ENCODE assay signal across 14 mouse cellular contexts in genomic region chr7:132347273-132348045, GRCm38 (mm10). TPM values are rescaled to one million over a fixed set of nuclear protein-coding genes. Genes with fewer than 3 reads are reported as not detected.
DNase-seq lines count a peak whose midpoint lies in the region; ATAC-seq and TF ChIP-seq lines count a peak whose summit lies in the region.
"Had no signal": no experiment of that assay in that cellular context is flagged by ENCODE, and none has a peak within 500 bp of the region (broad histone marks: within the 10 kb centered on the region; RNA-seq: fewer than 3 reads in every experiment).

No protein-coding gene starts in this region.

- 62% methylated on average over 9 of the region's 9 CpGs for WGBS in embryonic facial prominence, embryonic 15.5 days
- WGBS in kidney, postnatal 0 days = 65% methylated on average over 9 of the region's 9 CpGs

- no peak for TF ChIP-seq CTCF in kidney, postnatal 0 days (IDR thresholded peaks at IDR 0.05; ENCODE audit: low read depth)

- intact Hi-C loops in gastrocnemius, postnatal 14 days (cut with DNase I; ENCODE audit: low total_unique reads) = no loop called here

- peaks cover 10% of the 10 kb centered on the region; the same call in 1 of the 2 replicates for H3K4me1 ChIP-seq in embryonic facial prominence, embryonic 15.5 days
- H3K4me1 ChIP-seq in kidney, postnatal 0 days (replicated peaks; ENCODE audit: insufficient read depth, low read length) = no peaks in the 10 kb centered on the region; the same call in 1 of the 2 replicates

- H3K36me3 ChIP-seq in embryonic facial prominence, embryonic 15.5 days = no peaks in the 10 kb centered on the region
- H3K36me3 ChIP-seq in kidney, postnatal 0 days (ENCODE audit: insufficient read depth, low read length) = no peaks in the 10 kb centered on the region
- H3K36me3 ChIP-seq: neural tube, embryonic 12.5 days had no signal

- 0 out of 2 replicates have a peak overlapping the region, but pooled peaks have one; percentile 28 for H3K27ac ChIP-seq in embryonic facial prominence, embryonic 15.5 days (replicated peaks)
- no peak overlapping the region for H3K27ac ChIP-seq in kidney, postnatal 0 days
- H3K27ac ChIP-seq: neural tube, embryonic 12.5 days had no signal

- no peak overlapping the region for H3K4me3 ChIP-seq in embryonic facial prominence, embryonic 15.5 days (replicated peaks)
- H3K4me3 ChIP-seq in kidney, postnatal 0 days (replicated peaks; ENCODE audit: low read depth, low read length) = no peak overlapping the region
- H3K4me3 ChIP-seq: neural tube, embryonic 12.5 days had no signal

- H3K4me2 ChIP-seq in embryonic facial prominence, embryonic 15.5 days (replicated peaks) = no peak overlapping the region
- H3K4me2 ChIP-seq in kidney, postnatal 0 days (ENCODE audit: low read length) = no peak overlapping the region
- H3K4me2 ChIP-seq: neural tube, embryonic 12.5 days had no signal

- DNase-seq in gastrocnemius, adult 18-20 months (ENCODE audit: low spot score) = peak; percentile 12
- no peak for DNase-seq in gastrocnemius, postnatal 14 days
- DNase-seq in 416B (ENCODE audit: low read depth) = peak; percentile 8
- DNase-seq in kidney, postnatal 0 days (ENCODE audit: low spot score) = peak; percentile 37
- no peak for DNase-seq in left cerebral cortex, adult 8-10 months (ENCODE audit: low spot score in 2 of 2)
- no peak for DNase-seq in left cerebral cortex, adult 9 months (ENCODE audit: low spot score in 2 of 2)
- DNase-seq: cerebellum, adult 9-10 months; right cerebral cortex, postnatal 14 days; thymus, adult 2 months had no signal

- no peak overlapping the region for H3K9ac ChIP-seq in embryonic facial prominence, embryonic 15.5 days
- H3K9ac ChIP-seq in kidney, postnatal 0 days (ENCODE audit: low read depth, low read length) = no peak overlapping the region
- H3K9ac ChIP-seq: neural tube, embryonic 12.5 days had no signal

- H3K27me3 ChIP-seq in embryonic facial prominence, embryonic 15.5 days = no peaks in the 10 kb centered on the region
- no peaks in the 10 kb centered on the region for H3K27me3 ChIP-seq in kidney, postnatal 0 days (ENCODE audit: insufficient read depth, low read length)
- H3K27me3 ChIP-seq: neural tube, embryonic 12.5 days had no signal

- ATAC-seq in embryonic facial prominence, embryonic 15.5 days (ENCODE audit: insufficient number of reproducible peaks, low FRiP score, low TSS enrichment, low read depth) = no peak
- ATAC-seq in kidney, postnatal 0 days (replicated peaks; ENCODE audit: low FRiP score, low read depth) = no peak
- ATAC-seq in cerebellum, adult (ENCODE audit: insufficient number of reproducible peaks, low FRiP score, low TSS enrichment) = no peak
- ATAC-seq: activated CD4-positive, CD25-positive, alpha-beta regulatory T cell, adult 4 months; inflammation-experienced regulatory T-cells, adult 6 months had no signal

- H3K9me3 ChIP-seq in embryonic facial prominence, embryonic 15.5 days (replicated peaks) = no peaks in the 10 kb centered on the region
- no peaks in the 10 kb centered on the region for H3K9me3 ChIP-seq in kidney, postnatal 0 days (replicated peaks; ENCODE audit: low read length)
- H3K9me3 ChIP-seq: neural tube, embryonic 12.5 days had no signal

RNA-seq across cellular contexts. Expression of gene Chst15, which starts 30.4 kb away (rescaled TPM):
- total RNA-seq in gastrocnemius, adult 18-20 months (2021) = 1 to 10 TPM; 1.6 to 2.0 TPM
- 1 to 10 TPM; 5.8 to 8.4 TPM for total RNA-seq in gastrocnemius, postnatal 14 days (2021)
- polyA plus RNA-seq in embryonic facial prominence, embryonic 15.5 days (2015; fragmentation: Nextera tagmentation; extraction: Ambion mirVana) = 24.1 and 25.6 TPM in 2 replicates
- polyA plus RNA-seq in kidney, postnatal 0 days (2015; fragmentation: Nextera tagmentation; extraction: Ambion mirVana) = 8.6 and 10.8 TPM in 2 replicates
- total RNA-seq in left cerebral cortex, adult 8-10 months (2022) = 10 to 100 TPM; 46.3 to 57.0 (median 52.6) TPM

Comparison
In these comparisons a context has a peak if more than half of its experiments do, and no peak if none do; other contexts are left out.
1. DNase-seq: peak in gastrocnemius, adult 18-20 months (single experiment), 416B (single experiment) and kidney, postnatal 0 days (single experiment); none in gastrocnemius, postnatal 14 days (single experiment), left cerebral cortex, adult 8-10 months (0 of 2) and left cerebral cortex, adult 9 months (0 of 2).
2. RNA of gene Chst15, which starts 30.4 kb away (total RNA-seq): 46.3 to 57.0 TPM in left cerebral cortex, adult 8-10 months; 5.8 to 8.4 TPM in gastrocnemius, postnatal 14 days and 1.6 to 2.0 TPM in gastrocnemius, adult 18-20 months; every median in the first group is over 4 times any median in the second.